Mouse (Mus musculus) heart, embryonic 12.5 days (tissue): Measurements from ENCODE around the gene Mmab. TPM values are rescaled to one million over a fixed set of nuclear protein-coding genes. Genes with fewer than 3 reads are reported as not detected.

ENCODE experiments used
- ATAC-seq: fragments of 200-750 bp; cut with Nextera tagmentation; 2 replicates; pipeline ENCODE4 v1.8.0; 2017; ENCODE audit warnings: moderate TSS enrichment, moderate library complexity; ENCODE audit not compliant: insufficient number of reproducible peaks, low FRiP score
- H3K27ac ChIP-seq: fragments of 300-500 bp; sonication (generic); 2 replicates; pipeline ENCODE4 v1.5.1; 2016; ENCODE audit warnings: mild to moderate bottlenecking, moderate library complexity; ENCODE audit not compliant: poor library complexity, severe bottlenecking
- H3K27me3 ChIP-seq: fragments of 300-500 bp; sonication (generic); replicated peaks from 2 replicates; pipeline ENCODE4 v1.6.1; 2016; ENCODE audit warnings: mild to moderate bottlenecking, moderate library complexity
- H3K36me3 ChIP-seq: fragments of 300-500 bp; sonication (generic); 2 replicates; pipeline ENCODE4 v1.6.1; 2016; ENCODE audit warnings: mild to moderate bottlenecking, moderate library complexity
- H3K4me1 ChIP-seq: fragments of 300-500 bp; sonication (generic); replicated peaks from 2 replicates; pipeline ENCODE4 v1.6.1; 2016; ENCODE audit warnings: mild to moderate bottlenecking
- H3K4me2 ChIP-seq: fragments of 300-500 bp; sonication (generic); 2 replicates; pipeline ENCODE4 v1.6.1; 2016; ENCODE audit warnings: mild to moderate bottlenecking, moderate library complexity
- H3K4me3 ChIP-seq: fragments of 300-500 bp; sonication (generic); 2 replicates; pipeline ENCODE4 v1.5.1; 2016; ENCODE audit warnings: mild to moderate bottlenecking
- H3K9ac ChIP-seq: fragments of 300-500 bp; sonication (generic); 2 replicates; pipeline ENCODE4 v1.6.1; 2016; ENCODE audit warnings: mild to moderate bottlenecking, moderate library complexity
- H3K9me3 ChIP-seq: fragments of 300-500 bp; sonication (generic); replicated peaks from 2 replicates; pipeline ENCODE4 v1.6.1; 2016; ENCODE audit warnings: mild to moderate bottlenecking, moderate library complexity
- WGBS: fragments of 180-500 bp; shearing (Covaris S2); methylation state at CpG from one replicate; pipeline ENCODE4 v1.1.7; 2016; 5-methylcytosine and 5-hydroxymethylcytosine counted together
- polyA plus RNA-seq: library from polyadenylated mRNA; unstranded; fragments of >200 nt; fragmentation: Nextera tagmentation; extraction: Ambion mirVana; gene quantifications from 2 replicates; pipeline ENCODE4 v1.2.1, GENCODE M21; 2016

The Mmab gene
- polyA plus RNA-seq, 1 experiment from 2014 or later = 27.8 TPM

- WGBS = 70% methylated on average over 7 of the region's 7 CpGs
- ATAC-seq = 0 out of 2 replicates have a peak, but pooled peaks have one; percentile 9
- Histone ChIP-seq H3K9ac (no peak overlapping the region), H3K27ac (no peak overlapping the region), H3K27me3 (no peaks in the 10 kb centered on the region), H3K36me3 (no peaks in the 10 kb centered on the region), H3K9me3 (no peaks in the 10 kb centered on the region), H3K4me1 (peaks cover 28% of the 10 kb centered on the region), H3K4me3 (no peak overlapping the region), H3K4me2 (no peak overlapping the region)
These were observed 21.8 kb upstream of the Mmab start for GRCm38 (mm10) chr5:114465641-114466040.

- WGBS = 62% methylated on average over 2 of the region's 2 CpGs
- no peaks in the 10 kb centered on the region for H3K36me3 ChIP-seq
- H3K9ac ChIP-seq = no peak overlapping the region
- no peak overlapping the region for H3K27ac ChIP-seq
- peaks cover 28% of the 10 kb centered on the region for H3K4me1 ChIP-seq
- H3K4me2 ChIP-seq = no peak overlapping the region
- no peaks in the 10 kb centered on the region for H3K9me3 ChIP-seq
- peaks cover 4% of the 10 kb centered on the region; the same call in 1 of the 2 replicates for H3K27me3 ChIP-seq
- H3K4me3 ChIP-seq = no peak overlapping the region
- ATAC-seq = no peak
These were observed 20.7 kb upstream of the Mmab start for GRCm38 (mm10) chr5:114464561-114464960.

- Histone ChIP-seq H3K27ac (no peak overlapping the region), H3K4me1 (peaks cover 25% of the 10 kb centered on the region), H3K4me3 (no peak overlapping the region), H3K9me3 (no peaks in the 10 kb centered on the region), H3K4me2 (no peak overlapping the region), H3K9ac (no peak overlapping the region), H3K36me3 (no peaks in the 10 kb centered on the region), H3K27me3 (peaks cover 11% of the 10 kb centered on the region)
- ATAC-seq = no peak
- 79% methylated on average over 24 of the region's 24 CpGs for WGBS
These were observed 18.5 kb upstream of the Mmab start for GRCm38 (mm10) chr5:114462067-114463040.

DNA sequence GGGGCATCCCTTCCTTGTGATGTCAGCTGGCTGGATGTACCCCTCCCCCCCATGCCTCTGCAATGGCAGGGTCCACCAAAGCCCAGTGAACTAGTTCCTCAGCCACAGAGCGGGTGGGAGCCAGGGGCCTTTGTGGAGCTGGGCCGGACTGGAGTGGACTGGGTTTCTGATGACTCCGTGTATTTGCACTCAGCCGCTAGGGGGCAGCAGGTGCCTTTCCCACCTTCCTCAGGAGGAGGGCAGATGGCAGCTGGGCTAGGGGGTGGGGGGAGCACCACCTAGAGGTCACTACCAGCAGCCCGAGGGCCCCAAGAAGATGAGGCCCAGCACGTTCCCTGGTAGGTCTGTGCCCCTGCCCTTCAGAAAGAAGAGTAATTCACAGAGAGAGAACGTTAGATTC lies 17.4 kb upstream of the Mmab start:
- H3K9ac ChIP-seq = no peak overlapping the region
- ATAC-seq = 0 out of 2 replicates have a peak, but pooled peaks have one; percentile 13

GRCm38 (mm10) chr5:114456995-114457605 lies 13.2 kb upstream of the Mmab start:
- H3K36me3 ChIP-seq = peaks cover 17% of the 10 kb centered on the region
- no peak overlapping the region for H3K9ac ChIP-seq
- H3K27ac ChIP-seq = no peak overlapping the region
- H3K4me1 ChIP-seq = peaks cover 20% of the 10 kb centered on the region
- H3K9me3 ChIP-seq = no peaks in the 10 kb centered on the region
- peak overlapping the region; percentile 24; the same call in 1 of the 2 replicates for H3K4me2 ChIP-seq
- ATAC-seq = no peak
- no peak overlapping the region for H3K4me3 ChIP-seq
- H3K27me3 ChIP-seq = peaks cover 11% of the 10 kb centered on the region
- WGBS = 50% methylated on average over 16 of the region's 16 CpGs

More for the DNA sequence above, 17.4 kb upstream of the Mmab start:
- H3K4me3 ChIP-seq = no peak overlapping the region
- H3K36me3 ChIP-seq = no peaks in the 10 kb centered on the region
- H3K9me3 ChIP-seq = no peaks in the 10 kb centered on the region
- H3K27ac ChIP-seq = no peak overlapping the region
- H3K4me1 ChIP-seq = peaks cover 23% of the 10 kb centered on the region
- H3K27me3 ChIP-seq = peaks cover 11% of the 10 kb centered on the region
- WGBS = 7% methylated on average over 7 of the region's 7 CpGs
- no peak overlapping the region for H3K4me2 ChIP-seq

DNA sequence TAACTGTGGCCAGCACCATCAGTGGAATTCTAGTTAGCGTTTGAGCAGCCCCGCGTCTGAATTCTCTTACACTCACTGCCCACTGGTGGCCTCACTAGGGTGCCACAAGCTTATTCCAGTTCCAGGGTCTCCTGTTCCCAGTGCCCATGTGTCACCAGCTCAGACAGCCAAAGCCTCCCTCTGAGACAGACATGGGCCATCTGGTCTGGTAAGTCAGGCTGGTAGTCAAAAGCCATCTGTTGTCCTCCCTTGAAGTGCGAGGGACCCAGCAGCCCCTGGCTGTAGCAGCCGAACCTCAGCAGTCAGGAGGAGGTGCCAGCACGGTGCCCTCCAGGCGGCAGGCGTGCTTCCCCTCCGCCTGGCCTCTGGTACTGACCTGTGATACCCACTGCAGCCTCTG lies 12.4 kb upstream of the Mmab start:
- no peak for ATAC-seq
- H3K9ac ChIP-seq = no peak overlapping the region
- H3K27ac ChIP-seq = no peak overlapping the region
- H3K36me3 ChIP-seq = peaks cover 19% of the 10 kb centered on the region
- no peak overlapping the region for H3K4me2 ChIP-seq
- 77% methylated on average over 9 of the region's 9 CpGs for WGBS
- no peaks in the 10 kb centered on the region for H3K9me3 ChIP-seq
- H3K4me3 ChIP-seq = no peak overlapping the region
- peaks cover 15% of the 10 kb centered on the region for H3K4me1 ChIP-seq
- peaks cover 11% of the 10 kb centered on the region for H3K27me3 ChIP-seq

DNA sequence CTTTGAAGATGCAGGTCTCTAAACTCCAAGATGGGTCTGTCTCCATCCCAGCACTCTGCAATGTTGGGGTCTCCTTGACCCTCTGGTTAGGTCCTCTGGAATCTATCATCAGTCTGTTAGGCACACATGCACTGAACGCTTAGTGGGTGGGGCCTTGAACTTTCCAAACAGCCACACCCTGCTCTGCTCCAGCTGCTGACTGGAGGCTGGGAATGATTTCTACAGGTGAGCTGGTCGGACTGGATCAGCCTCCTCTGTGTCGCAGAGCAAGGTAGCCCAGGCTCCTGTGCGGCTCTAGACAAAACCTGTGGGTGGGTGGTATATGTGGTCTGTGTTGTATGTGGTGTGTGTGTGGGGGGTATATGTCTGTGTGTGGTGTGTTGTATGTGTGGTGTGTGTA lies 5.2 kb upstream of the Mmab start:
- ATAC-seq = no peak
- Histone ChIP-seq H3K4me1 (peaks cover 10% of the 10 kb centered on the region), H3K27me3 (no peaks in the 10 kb centered on the region), H3K27ac (no peak overlapping the region), H3K9me3 (no peaks in the 10 kb centered on the region), H3K36me3 (peaks cover 52% of the 10 kb centered on the region), H3K4me2 (no peak overlapping the region), H3K4me3 (no peak overlapping the region), H3K9ac (no peak overlapping the region)
- WGBS = 82% methylated on average over 4 of the region's 4 CpGs

GRCm38 (mm10) chr5:114444368-114444692 lies 470 bp upstream of the Mmab start:
- no peak for ATAC-seq
- H3K27ac ChIP-seq = no peak overlapping the region

GRCm38 (mm10) chr5:114435588-114435987 lies 8.3 kb downstream of the Mmab start:
- Histone ChIP-seq H3K36me3 (peaks cover 40% of the 10 kb centered on the region), H3K9me3 (no peaks in the 10 kb centered on the region), H3K27me3 (no peaks in the 10 kb centered on the region), H3K4me1 (no peaks in the 10 kb centered on the region), H3K27ac (no peak overlapping the region), H3K4me3 (no peak overlapping the region), H3K9ac (no peak overlapping the region), H3K4me2 (no peak overlapping the region)
- 91% methylated on average over 14 of the region's 14 CpGs for WGBS
- no peak for ATAC-seq

More at GRCm38 (mm10) chr5:114444368-114444692, 470 bp upstream of the Mmab start:
- Histone ChIP-seq H3K27me3 (no peaks in the 10 kb centered on the region), H3K4me1 (peaks cover 15% of the 10 kb centered on the region), H3K9me3 (no peaks in the 10 kb centered on the region), H3K9ac (peak overlapping the region; percentile 82), H3K36me3 (peaks cover 21% of the 10 kb centered on the region; the same call in 1 of the 2 replicates), H3K4me3 (peak overlapping the region; percentile 77), H3K4me2 (peak overlapping the region; percentile 78)
- under 1% methylated on average over 21 of the region's 21 CpGs for WGBS

DNA sequence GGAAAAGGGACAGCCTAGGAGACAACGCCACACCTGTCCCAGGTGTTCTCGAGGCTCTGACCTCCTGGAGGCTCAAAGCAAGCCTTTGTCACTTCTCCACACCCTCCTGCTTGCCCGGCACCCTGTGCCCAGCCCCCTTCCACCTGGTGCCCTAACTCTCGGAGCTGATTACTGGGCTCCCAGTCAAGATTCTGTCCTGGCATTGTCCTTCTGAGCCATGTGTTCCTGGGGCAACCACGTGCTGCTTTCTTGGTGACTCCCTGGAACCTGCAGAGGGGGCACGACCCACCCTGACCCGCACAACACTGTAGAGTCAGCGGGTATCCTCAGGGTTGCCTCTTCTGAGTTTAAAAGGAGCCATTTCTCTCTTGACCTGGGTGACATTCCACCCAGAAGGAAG lies 9.5 kb downstream of the Mmab start:
- no peaks in the 10 kb centered on the region for H3K9me3 ChIP-seq
- no peaks in the 10 kb centered on the region for H3K4me1 ChIP-seq
- no peaks in the 10 kb centered on the region for H3K27me3 ChIP-seq
- no peak overlapping the region for H3K27ac ChIP-seq
- peaks cover 40% of the 10 kb centered on the region for H3K36me3 ChIP-seq
- no peak overlapping the region for H3K9ac ChIP-seq
- no peak overlapping the region for H3K4me2 ChIP-seq
- WGBS = 78% methylated on average over 8 of the region's 8 CpGs
- no peak overlapping the region for H3K4me3 ChIP-seq
- ATAC-seq = no peak

- WGBS = 84% methylated on average over 7 of the region's 7 CpGs
- no peaks in the 10 kb centered on the region for H3K4me1 ChIP-seq
- H3K27ac ChIP-seq = no peak overlapping the region
- no peak overlapping the region for H3K4me2 ChIP-seq
- no peak overlapping the region for H3K4me3 ChIP-seq
- no peak for ATAC-seq
- H3K9me3 ChIP-seq = no peaks in the 10 kb centered on the region
- H3K36me3 ChIP-seq = peaks cover 4% of the 10 kb centered on the region
- H3K9ac ChIP-seq = no peak overlapping the region
- H3K27me3 ChIP-seq = no peaks in the 10 kb centered on the region
These were observed 14.1 kb downstream of the Mmab start for GRCm38 (mm10) chr5:114429781-114430180.
